Mouse (Mus musculus) ES-CJ7 (cell line): ENCODE data around the gene Racgap1.
A peak's percentile ranks its signal among the peaks of the same experiment; 100 is the strongest.

Experiments used
- DNase-seq: peaks from one replicate; pipeline ENCODE4 v3.0.0; 2011; ENCODE audit warnings: low read depth, low spot score

The Racgap1 gene

GRCm38 (mm10) chr15:99590429-99591084, 60.9 kb downstream of the Racgap1 start, which contains the start of gene Aqp5:
Aqp5 (plus strand) TSS chr15:99590782.
- DNase-seq: peak; percentile 42

GRCm38 (mm10) chr15:99589704-99590103, 61.8 kb downstream of the Racgap1 start:
- no peak for DNase-seq

- no peak for DNase-seq
These were observed 62.2 kb downstream of the Racgap1 start for GRCm38 (mm10) chr15:99589237-99589636.

- no peak for DNase-seq
These were observed 64.9 kb downstream of the Racgap1 start for GRCm38 (mm10) chr15:99586525-99586924.

GRCm38 (mm10) chr15:99585741-99586140, 65.7 kb downstream of the Racgap1 start:
- no peak for DNase-seq

GRCm38 (mm10) chr15:99584407-99585202, 66.9 kb downstream of the Racgap1 start:
- DNase-seq: peak; percentile 84

GRCm38 (mm10) chr15:99583463-99584344, 67.8 kb downstream of the Racgap1 start:
- DNase-seq: peak; percentile 30

GRCm38 (mm10) chr15:99578802-99579485, 72.5 kb downstream of the Racgap1 start, which contains the start of gene Aqp2:
Aqp2 (plus strand) TSS chr15:99579055.
- DNase-seq: no peak
